Mouse (Mus musculus) retina, adult 2 months (tissue): ENCODE results near the gene Bloc1s4.

Experiments
- DNase-seq: peaks from one replicate; pipeline ENCODE4 v3.0.0-alpha.2; 2012; ENCODE audit warnings: low read depth, low spot score

Gene Bloc1s4

DNA sequence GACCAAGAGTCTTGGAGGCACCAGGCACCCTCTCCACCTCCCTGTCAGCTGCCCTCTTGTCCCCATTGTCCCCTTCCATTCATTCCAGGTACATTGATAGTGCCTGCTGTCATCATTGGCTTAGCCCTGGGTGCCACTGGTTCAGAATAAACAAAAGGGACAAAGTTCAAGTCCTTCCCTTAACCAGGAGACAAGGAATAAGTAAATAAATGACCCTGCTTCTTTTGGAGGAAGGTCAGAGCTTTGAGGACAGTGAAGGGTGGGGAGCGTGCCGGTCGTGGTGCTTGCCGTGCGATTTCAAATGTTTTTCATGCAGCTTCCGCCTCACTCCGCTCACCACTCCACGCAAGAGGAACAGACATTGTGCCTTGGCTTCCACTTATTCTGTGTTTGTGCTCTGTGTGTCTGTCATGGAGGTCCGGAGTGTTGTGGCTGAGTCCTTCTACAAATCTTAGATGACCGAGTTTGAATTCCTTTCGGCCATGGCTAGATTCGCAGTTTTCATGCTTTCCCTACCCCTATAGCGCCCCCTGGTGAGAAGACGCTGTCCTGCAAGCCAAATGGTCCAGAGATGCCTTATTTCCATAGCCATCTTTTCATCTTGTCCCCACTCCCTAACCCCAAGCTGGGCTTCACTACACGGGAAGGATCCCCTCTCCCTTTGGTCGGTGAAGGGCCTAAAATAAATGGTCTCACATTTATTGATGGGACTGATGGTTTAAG, 6.2 kb downstream of the Bloc1s4 start:
- no peak for DNase-seq

DNA sequence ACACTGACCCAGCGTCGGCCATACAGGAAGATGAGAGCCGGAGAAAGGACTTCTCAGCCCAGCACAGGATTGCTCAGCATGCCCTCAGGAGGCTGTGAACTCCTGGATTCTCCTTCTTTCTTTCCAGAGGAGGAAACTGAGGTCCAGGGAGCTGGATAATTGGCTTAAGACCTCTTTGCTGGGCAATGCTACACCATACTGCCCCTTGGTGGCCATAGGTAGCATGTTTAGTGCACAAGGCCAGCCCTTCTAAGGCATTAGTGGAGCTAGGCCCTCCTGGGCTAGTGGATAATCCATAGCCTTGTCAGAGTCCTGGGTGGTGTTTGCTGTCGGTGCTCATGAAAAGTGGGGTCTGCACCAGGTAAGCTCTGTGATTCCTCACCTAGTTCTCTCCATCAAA, 8.6 kb downstream of the Bloc1s4 start:
- no peak for DNase-seq

DNA sequence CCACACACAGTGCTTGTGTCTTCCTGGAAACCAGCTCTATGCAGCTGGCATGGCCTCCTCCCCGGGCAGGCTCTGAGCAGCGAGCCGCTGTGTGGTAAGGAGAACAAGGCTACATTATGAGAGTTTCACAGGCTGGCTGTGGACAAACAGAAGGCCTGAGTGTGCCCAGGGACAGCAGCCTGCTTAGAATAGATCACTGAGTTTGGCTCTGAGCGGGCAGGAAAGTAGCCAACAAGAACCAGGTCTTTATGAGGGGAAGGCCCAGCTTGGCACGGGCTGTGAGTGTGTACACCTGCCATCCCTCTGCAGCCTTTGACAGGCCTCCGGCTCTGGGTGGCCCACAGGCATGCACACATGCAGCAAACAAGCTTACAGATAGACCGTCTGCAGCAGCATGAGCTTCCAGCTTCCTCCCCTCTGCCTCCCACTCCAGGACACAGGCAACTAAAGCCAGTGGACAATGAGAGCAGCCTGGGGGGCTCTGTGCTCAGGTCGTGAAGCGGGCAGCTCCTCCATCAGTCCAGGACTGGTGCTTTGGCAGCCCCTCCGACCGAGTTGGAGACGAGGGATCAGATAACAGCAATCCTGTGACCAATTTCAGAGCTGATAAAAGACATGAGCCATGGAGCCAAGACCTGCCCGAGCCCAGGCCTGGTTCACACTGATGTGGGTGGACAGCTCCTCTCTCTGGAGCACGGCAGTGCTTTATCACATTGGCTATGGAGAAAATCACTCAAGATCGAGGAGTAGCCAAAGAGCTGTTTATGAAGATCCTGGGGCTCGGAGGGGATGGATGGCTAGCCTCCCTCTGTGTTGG, 9.4 kb downstream of the Bloc1s4 start:
- no peak for DNase-seq

DNA sequence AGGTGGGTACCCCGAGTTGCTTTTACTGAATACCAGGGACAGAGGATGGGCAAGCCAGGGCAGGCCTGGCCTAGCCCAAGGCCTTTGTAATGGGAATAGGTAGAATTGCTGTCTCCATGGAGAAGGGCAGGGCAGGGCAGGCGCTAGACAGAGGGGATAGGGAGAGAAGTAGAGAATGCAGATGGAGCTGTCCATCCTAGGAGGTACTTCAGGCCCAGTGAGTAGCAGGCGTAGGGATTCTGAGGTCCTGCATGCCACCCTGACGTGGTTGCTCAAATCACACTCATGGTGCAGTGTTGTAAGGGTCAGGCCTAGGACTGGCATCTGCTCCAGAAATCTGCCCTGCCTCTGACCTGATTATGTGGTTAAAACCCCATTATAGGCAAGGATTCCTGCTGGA, 10.7 kb downstream of the Bloc1s4 start:
- DNase-seq = no peak

DNA sequence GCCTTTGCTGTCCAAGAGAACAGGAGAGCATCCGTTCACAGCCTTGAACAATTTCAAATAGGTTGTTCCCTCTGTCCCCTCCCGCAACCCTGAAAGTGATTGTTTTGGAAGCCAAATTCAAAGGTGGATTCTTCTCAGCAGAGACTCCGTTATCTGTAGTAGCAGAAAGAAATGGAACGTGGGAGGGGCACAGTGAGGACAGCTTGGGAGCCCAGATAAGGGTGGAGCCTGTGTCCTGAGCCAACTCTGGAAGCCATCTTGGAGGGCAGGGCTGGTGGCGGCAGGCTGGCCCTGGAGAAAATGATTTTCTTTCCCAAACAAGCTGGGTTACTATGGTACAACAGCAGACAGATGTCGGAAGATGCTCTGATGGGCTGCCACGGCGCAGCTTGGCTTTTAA, 12.4 kb downstream of the Bloc1s4 start:
- no peak for DNase-seq

DNA sequence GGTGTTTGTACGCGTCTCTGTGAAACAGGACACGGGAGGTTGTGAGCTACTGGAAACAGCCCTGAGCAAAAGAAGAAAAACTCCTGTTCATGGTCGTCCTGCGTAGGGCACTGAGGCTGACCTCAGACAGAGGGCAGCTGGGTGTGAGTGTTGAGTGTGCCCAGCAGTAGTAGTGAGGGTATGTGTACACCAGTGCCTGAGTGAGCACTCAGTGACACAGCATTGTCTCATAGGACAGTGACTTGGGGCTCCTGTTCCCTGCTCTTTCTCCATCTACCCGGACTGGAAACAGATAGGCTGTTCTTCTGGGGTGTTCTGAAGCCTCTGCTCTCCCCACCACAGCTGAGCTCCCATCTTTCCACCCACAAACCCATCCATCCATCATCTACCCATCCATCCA, 13.3 kb downstream of the Bloc1s4 start:
- no peak for DNase-seq

DNA sequence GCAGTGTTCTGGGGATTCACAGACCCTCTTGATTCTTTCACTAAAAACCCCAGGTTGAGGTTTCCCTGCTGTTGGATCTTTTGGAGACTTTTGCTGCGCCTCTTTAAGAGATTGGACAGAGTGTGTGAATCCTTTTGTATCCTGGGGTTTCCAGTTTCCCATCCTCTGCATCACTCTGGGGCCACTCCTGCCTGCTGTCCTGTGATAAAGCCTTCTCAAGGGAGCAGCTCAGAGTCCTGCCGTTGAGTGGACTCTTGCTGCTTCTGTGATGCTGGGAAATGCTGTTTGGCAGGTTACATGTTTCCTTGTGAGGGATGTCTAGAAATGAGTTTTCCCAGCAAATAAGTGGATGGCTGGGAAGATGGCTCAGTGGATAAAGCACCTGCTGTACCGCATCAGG, 15.0 kb downstream of the Bloc1s4 start:
- DNase-seq = no peak

DNA sequence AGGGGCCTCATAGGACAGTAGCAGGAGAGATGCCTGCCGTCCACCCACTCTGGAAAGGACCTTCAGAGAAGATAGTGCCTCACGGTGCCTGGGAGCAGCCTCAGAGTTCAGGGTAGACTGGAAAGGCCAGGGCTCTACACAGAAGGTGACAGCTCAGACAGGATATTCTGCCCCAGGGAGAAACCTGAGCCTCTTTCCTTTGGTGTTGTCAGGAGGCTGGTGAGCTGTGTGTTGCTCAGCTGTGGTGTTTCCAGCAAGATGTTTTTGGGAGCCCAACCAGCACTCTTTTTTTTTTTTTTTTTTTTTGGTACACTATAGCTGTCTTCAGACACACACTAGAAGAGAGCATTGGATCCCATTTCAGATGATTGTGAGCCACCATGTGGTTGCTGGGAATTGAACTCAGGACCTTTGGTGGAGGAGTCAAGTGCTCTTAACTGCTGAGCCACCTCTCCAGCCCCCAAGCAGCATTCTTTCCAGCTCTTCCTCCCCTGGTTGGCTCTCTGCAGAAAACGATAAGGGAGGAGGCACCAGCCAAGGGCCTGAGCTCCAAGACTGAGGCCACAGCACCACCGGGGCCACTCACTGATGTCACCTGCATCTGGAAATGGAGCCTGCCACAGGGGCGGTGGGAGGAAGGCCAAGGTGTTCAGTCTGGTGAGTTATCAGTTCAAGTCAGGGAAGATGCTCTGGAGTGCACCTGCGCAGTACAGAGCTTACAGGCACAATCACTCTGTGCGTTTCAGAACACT, 16.4 kb downstream of the Bloc1s4 start:
- no peak for DNase-seq

DNA sequence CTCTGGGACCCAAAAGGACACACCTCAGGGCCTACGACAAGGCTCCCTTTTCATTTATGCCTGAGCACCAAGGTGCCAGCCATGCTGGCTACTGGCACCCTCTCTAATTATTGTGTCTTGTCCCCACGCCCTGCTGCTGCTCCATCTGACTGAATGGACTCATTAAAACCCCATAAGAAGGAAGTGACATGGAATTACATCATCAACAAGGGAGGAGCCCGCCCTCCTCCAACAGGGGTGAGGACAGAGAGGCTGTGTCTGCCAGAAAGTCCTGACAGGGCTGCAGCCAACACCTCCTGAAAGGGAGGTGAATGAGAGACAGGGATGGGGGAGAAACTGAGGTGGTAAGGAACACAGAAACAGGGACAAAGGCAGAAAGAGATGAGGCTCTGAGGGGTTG, 17.8 kb downstream of the Bloc1s4 start:
- no peak for DNase-seq

DNA sequence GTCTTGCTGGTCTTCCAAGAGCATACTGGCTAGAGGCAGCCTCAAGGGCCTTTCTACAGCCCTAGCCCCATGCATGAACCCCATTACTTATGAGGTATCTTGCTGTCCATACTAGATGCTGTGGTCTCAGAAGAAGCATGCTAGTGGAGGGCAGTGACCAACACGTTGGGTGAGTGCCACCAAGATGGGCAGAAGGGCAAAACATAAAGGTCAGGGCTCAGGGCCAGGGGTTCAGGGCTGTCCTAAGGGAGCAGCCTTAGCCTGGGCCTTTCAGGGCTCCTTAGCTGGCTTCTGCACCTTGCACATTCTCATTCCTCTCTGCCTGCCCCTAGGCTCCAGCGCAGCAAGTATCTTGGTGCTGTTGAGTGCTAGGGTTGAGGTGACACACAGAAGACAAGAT, 18.5 kb downstream of the Bloc1s4 start:
- no peak for DNase-seq

DNA sequence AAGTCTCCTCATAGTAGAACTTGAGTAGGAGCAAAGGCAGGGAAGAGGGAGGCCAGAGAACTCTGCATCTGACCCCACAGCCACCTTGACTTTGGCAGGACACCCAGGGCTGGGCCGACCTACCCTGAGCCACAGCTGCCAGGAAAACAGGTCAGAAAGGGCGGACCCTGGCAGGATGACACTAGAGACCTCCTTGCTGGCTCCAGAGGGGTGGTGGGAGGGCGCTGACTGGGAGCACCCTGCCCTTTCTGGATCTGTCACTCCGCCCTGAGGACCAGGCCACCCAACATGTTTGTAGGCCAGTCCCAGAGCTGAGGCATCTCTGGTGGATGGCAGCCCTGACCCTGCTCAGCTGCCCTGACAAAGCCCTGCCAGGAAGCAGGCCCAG, 19.4 kb downstream of the Bloc1s4 start:
- no peak for DNase-seq

DNA sequence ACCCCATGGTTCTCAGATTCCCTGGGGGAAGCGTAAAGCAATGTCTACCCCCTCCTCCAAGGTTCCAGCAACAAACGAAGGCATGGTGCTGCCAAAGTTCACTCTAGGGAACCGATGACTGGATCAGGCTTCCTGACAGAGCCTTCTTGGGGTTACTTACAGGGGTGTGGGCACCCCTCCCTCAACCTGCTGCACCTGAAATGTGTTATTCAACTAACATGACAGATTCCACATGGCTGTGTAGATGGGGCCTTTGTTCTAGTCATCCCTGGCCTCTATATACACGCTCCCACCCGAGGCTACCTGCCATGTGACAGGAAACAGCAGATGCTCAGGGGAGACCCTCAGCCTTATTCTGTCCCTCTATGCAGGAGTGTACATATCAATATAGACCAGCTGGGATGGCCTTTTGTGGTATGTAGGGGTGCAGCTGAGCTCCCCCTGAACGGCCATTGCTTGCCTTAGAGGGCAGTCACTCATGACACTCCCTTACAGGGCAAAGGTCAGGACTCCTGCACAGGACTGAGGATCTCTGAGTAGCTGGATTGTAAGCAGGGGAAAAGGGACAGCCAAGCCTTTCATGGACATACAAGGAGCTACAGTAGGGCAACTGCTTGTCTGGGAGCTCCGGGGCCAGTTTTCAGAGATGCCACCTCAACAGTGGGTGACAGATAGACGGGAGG, 19.9 kb downstream of the Bloc1s4 start:
- DNase-seq = no peak

DNA sequence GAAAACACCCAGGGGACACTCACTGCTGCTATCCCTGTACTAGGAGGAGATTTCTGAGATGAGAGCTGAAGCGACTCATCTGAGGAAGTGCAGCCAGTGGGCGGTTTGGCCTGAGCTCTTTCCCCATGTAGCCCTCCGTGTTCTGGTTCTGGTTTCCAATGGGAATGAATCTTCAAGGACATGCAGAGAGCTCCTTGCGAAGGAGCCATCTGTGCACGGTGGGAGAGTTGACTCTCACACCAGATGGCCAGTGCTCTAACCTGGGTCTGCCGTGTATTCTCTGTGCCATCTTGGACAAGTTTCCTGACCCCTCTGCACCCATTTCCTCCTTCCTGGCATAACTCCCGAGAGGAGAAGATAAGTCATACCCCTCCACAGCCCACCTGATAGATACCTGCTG, 20.7 kb downstream of the Bloc1s4 start:
- DNase-seq = no peak

DNA sequence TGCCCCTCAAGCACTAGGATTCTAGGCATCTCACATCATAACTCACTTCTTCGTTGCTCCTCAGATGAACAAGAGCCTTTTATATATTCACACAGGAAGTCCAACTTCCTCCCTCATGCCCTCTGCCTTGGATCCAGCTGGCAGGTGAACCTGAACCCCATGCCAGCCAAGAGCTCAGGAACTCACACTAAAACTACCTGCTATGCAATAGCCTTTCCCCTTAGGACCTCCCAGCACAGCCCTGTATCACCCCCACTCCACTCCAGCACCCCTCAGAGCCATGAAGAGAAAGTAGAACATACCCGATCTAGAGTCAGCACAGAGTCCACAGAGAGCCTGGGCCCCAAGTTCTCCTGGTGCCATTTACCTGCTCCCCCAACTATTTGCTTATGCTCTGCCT, 21.3 kb downstream of the Bloc1s4 start:
- DNase-seq = no peak

DNA sequence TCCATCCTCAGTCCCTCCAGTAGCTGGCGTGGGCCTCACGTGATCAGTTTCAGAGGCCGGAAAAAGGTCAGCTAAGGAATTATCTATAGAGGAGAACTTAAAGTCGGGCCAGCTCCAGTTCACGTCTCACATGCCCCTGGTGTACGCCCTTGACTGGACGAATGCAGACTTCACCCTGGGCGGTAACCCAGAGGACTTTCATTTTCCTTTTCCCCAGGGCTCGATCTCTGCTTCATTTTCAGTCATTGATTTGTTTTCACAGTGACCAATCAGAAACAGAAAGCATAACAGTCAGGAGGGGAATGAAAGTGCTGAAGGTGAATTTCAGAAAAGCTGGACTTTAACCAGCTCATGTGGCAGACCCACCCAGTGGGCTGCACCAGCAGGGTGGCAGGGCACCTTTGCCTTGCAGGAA, 22.1 kb downstream of the Bloc1s4 start:
- DNase-seq = no peak

DNA sequence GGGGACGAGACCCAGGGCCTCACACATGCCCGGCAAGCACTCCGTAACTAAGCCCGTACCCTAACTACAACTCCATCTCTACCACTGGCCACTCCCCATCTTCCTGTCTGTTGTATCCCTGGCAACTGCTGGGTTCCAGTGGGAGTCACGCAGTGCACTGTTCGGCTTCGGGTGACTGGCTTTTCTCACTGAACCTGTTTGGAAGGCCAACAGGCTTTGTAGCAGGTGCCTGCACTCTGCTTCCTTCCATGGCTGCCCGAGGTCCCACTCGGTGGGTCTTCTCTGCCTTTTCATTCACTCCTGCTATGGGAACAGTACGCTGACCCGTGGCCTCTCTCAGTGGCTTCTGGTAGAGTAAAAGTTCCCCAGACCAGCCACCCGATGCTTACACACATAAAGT, 22.6 kb downstream of the Bloc1s4 start:
- no peak for DNase-seq

DNA sequence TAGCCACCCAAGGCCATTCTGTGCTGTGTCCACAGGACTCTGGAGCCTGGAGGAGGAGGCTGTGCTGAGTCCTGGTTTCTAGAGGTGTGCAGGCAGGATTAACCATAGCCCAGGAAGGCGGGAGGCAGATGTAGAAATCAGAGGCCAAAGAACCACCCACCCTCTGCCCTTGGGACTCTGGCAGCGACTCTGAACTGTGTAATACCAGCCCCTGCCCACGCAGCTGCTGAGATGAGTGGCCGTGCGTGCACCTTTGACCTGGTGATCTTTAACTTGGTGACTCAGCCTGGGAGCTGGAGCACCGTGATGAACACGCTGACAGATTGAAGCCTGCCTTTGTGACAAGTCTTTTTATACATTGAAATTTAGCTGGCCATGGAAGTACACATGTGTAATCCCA, 24.2 kb downstream of the Bloc1s4 start:
- DNase-seq = no peak

DNA sequence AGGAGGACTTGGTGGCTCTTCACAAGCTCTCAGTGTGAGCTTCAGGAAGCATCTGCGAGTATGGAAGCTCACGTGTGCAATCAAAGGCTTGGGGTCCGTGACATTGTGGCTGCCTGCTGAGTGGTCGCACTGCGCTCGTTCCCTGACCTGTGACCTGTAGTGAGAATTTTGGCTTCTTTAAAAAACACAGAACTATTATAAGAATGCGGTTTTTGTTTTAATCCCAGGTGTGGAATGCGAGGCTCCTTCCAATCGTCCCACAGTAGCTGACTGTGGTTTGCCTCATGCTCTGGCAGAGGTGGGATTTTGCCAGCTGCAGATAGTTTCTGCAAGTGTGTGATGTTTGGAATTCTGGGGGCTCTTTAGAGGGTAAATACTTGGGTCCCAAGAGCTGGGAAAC, 25.1 kb downstream of the Bloc1s4 start:
- DNase-seq = no peak

DNA sequence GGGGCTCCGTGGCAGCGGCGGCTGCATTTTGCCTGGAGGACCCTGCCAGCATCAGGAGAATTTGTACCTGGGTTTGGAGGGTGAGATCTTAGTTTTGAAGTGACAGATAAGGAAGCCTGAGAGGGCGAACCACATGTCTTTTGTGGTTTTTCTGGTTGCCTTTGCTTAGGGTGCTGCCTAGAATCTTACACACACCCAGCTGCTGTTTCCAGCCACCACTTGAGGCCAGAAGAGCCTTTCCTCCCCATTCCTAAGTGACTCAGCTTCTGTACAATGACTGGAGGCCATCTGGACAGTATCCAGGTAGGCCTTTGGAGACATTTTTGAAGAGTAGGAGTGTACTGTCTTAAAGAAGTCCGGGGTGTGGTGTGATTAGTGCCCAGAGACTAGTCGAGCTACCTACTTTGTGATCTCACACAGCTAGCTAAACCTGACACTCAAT, 26.0 kb downstream of the Bloc1s4 start:
- no peak for DNase-seq

DNA sequence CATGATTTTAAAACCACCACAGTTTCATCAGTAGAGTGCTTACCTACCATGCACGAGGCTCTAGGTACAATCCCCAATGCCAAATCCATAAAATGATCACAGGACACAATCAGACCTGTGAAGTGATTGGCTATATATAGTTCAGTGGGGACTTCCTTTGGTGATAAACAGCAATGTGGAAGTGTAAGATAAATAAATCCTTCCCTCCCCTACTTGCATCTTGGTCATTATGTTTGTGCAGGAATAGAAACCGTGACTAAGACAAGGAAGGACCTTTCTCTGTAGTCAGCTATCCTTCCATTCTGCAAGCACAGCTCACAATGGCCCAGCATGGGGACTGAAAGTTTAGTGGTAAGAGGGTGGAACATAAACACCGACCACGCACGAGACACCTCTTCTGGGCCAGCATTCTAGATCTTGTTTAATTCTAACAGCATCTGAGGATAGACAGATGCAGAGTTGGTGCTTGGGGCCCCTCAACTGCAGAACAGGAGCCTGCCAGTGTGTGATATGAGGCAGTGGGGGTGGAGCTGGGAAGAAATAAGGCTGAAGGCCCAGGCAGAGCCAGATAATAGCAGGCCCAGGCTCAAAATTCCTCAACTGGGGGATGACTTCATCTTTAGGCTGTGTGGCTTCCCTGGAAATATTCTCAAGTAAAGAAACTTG, 27.6 kb downstream of the Bloc1s4 start:
- no peak for DNase-seq

DNA sequence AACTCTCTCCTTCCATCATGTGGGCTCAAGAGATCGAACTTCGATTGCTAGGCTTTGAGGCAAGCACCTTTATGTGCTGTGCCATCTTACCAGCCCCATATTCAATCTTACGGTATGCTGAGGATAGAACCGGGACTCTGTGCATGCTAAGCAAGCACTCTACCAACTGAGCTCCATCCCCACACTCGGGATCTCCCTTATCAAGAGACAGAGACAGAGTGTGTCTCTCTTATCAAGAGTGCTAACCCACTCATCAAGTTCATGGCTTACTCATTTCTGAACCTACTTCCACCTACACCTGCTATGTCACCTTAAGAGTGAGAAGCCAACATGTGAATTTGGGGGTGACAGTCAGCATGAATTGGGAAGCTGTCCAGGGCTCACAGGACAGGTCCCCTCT, 28.2 kb downstream of the Bloc1s4 start:
- DNase-seq = no peak
